Mouse (Mus musculus) thymus, adult 2 months (tissue): ENCODE data around the gene Ap3b1.

ENCODE experiments used
- CTCF ChIP-seq: fragments of 200-500 bp; IDR thresholded peaks from 2 replicates; pipeline ENCODE4 v1.5.1; 2012; ENCODE audit warnings: mild to moderate bottlenecking, control low read depth, low read length, moderate library complexity, borderline replicate concordance; ENCODE audit not compliant: control insufficient read depth, poor library complexity, insufficient read depth; ENCODE audit errors: extremely low read depth
- POLR2A ChIP-seq: fragments of 200-500 bp; IDR thresholded peaks from 2 replicates; pipeline ENCODE4 v1.6.1; 2012; ENCODE audit warnings: mild to moderate bottlenecking, low read length, control low read depth, moderate library complexity; ENCODE audit not compliant: control insufficient read depth, poor library complexity, insufficient read depth; ENCODE audit errors: extremely low read depth

DNA sequence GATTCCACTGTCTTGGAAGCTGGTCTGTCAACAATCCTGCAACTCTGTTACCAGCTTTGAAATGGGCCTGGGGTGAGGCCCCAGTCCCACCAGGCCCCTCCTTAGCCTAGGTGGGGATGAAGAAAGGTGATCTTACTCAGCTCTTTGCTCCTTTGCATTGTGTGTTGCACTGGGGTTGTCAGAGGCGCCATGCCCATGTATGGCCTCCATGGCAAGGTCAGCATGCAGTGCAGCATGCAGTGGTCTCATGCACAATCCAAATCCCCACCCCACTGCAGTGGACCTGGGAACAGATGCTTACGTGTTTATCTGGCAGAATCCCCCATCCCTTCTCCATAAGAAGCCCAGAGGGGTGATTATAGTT, 218.4 kb downstream of the Ap3b1 start:
- TF ChIP-seq POLR2A, result no peak
- TF ChIP-seq CTCF, result no peak
